Mouse (Mus musculus) limb, embryonic 12.5 days (tissue): Measurements from ENCODE around the gene Tmod4. TPM values are rescaled to one million over a fixed set of nuclear protein-coding genes. Genes with fewer than 3 reads are reported as not detected.
"Not testable (repeated sequence)": the region's sequence is repeated elsewhere in the genome, so short reads cannot be mapped to it uniquely, and the experiment has no call there.

ENCODE experiments used
- ATAC-seq: fragments of 200-750 bp; cut with Nextera tagmentation; 2 replicates; pipeline ENCODE4 v1.8.0; 2017; ENCODE audit warnings: low read depth, moderate TSS enrichment; ENCODE audit not compliant: insufficient number of reproducible peaks, insufficient read depth, low FRiP score, low TSS enrichment
- H3K27ac ChIP-seq: fragments of 300-500 bp; sonication (generic); 2 replicates; pipeline ENCODE4 v1.5.1; 2016; ENCODE audit warnings: mild to moderate bottlenecking, moderate library complexity
- H3K27me3 ChIP-seq: fragments of 300-500 bp; sonication (generic); 2 replicates; pipeline ENCODE4 v1.6.1; 2016; ENCODE audit warnings: mild to moderate bottlenecking, moderate library complexity
- H3K36me3 ChIP-seq: fragments of 300-500 bp; sonication (generic); 2 replicates; pipeline ENCODE4 v1.6.1; 2016; ENCODE audit warnings: mild to moderate bottlenecking, moderate library complexity
- H3K4me1 ChIP-seq: fragments of 300-500 bp; sonication (generic); replicated peaks from 2 replicates; pipeline ENCODE4 v1.6.1; 2016
- H3K4me2 ChIP-seq: fragments of 300-500 bp; sonication (generic); 2 replicates; pipeline ENCODE4 v1.6.1; 2016; ENCODE audit warnings: mild to moderate bottlenecking, moderate library complexity
- H3K4me3 ChIP-seq: fragments of 300-500 bp; sonication (generic); replicated peaks from 2 replicates; pipeline ENCODE4 v1.5.1; 2016; ENCODE audit warnings: mild to moderate bottlenecking
- H3K9ac ChIP-seq: fragments of 300-500 bp; sonication (generic); replicated peaks from 2 replicates; pipeline ENCODE4 v1.6.1; 2016; ENCODE audit warnings: mild to moderate bottlenecking, moderate library complexity
- H3K9me3 ChIP-seq: fragments of 300-500 bp; sonication (generic); 2 replicates; pipeline ENCODE4 v1.6.1; 2016; ENCODE audit warnings: mild to moderate bottlenecking, moderate library complexity
- WGBS: fragments of 180-500 bp; shearing (Covaris S2); methylation state at CpG from one replicate; pipeline ENCODE4 v1.1.7; 2016; 5-methylcytosine and 5-hydroxymethylcytosine counted together
- polyA plus RNA-seq: library from polyadenylated mRNA; unstranded; fragments of >200 nt; fragmentation: Nextera tagmentation; extraction: Ambion mirVana; gene quantifications from 2 replicates; pipeline ENCODE4 v1.2.1, GENCODE M21; 2016

Gene Tmod4
- polyA plus RNA-seq, result 1.0 and 1.4 TPM in 2 replicates

GRCm38 (mm10) chr3:95124246-95124645 is at the start of gene Tmod4:
Tmod4 (plus strand) TSS chr3:95124476.
- ATAC-seq, result 0 out of 2 replicates have a peak, but pooled peaks have one; percentile 16
- no peak within 1 kb of the TSS for H3K4me3 ChIP-seq
- H3K9me3 ChIP-seq, result no peaks in the 10 kb centered on the region
- no peak within 1 kb of the TSS for H3K4me2 ChIP-seq
- peak within 1 kb of the TSS; percentile 8; the same call in 1 of the 2 replicates for H3K27ac ChIP-seq
- 0 out of 2 replicates have a peak within 1 kb of the TSS, but pooled peaks have one; percentile 13 for H3K9ac ChIP-seq
- H3K4me1 ChIP-seq, result peaks cover 18% of the 10 kb centered on the region
- H3K27me3 ChIP-seq, result no peaks in the 10 kb centered on the region
- H3K36me3 ChIP-seq, result peaks cover 59% of the 10 kb centered on the region
- WGBS, result 52% methylated on average over 6 of the region's 6 CpGs

- no peak for ATAC-seq
- H3K27ac ChIP-seq, result no peak overlapping the region
- H3K9ac ChIP-seq, result no peak overlapping the region
- no peak overlapping the region for H3K4me2 ChIP-seq
- no peak overlapping the region for H3K4me3 ChIP-seq
- 97% methylated on average over 1 of the region's 1 CpGs for WGBS
- no peaks in the 10 kb centered on the region for H3K27me3 ChIP-seq
- peaks cover 15% of the 10 kb centered on the region; the same call in 1 of the 2 replicates for H3K36me3 ChIP-seq
- no peaks in the 10 kb centered on the region for H3K9me3 ChIP-seq
- H3K4me1 ChIP-seq, result no peaks in the 10 kb centered on the region; the same call in 1 of the 2 replicates
Observed at GRCm38 (mm10) chr3:95088071-95088470, 36.2 kb upstream of the Tmod4 start.

- no peak overlapping the region for H3K27ac ChIP-seq
- H3K9me3 ChIP-seq, result no peaks in the 10 kb centered on the region
- H3K27me3 ChIP-seq, result no peaks in the 10 kb centered on the region
- H3K4me3 ChIP-seq, result no peak overlapping the region
- WGBS, result 17% methylated on average over 2 of the region's 2 CpGs
- H3K36me3 ChIP-seq, result peaks cover 32% of the 10 kb centered on the region
- H3K9ac ChIP-seq, result no peak overlapping the region
- peaks cover 11% of the 10 kb centered on the region for H3K4me1 ChIP-seq
- no peak for ATAC-seq
- H3K4me2 ChIP-seq, result no peak overlapping the region
Observed at GRCm38 (mm10) chr3:95100854-95101253, 23.4 kb upstream of the Tmod4 start.

GRCm38 (mm10) chr3:95105121-95105520 is 19.2 kb upstream of the Tmod4 start:
- Histone ChIP-seq H3K4me3 (peak overlapping the region; percentile 98), H3K9ac (peak overlapping the region; percentile 95), H3K36me3 (peaks cover 9% of the 10 kb centered on the region; the same call in 1 of the 2 replicates), H3K4me2 (peak overlapping the region; percentile 80), H3K4me1 (peaks cover 11% of the 10 kb centered on the region), H3K9me3 (no peaks in the 10 kb centered on the region), H3K27ac (no peak overlapping the region), H3K27me3 (no peaks in the 10 kb centered on the region)
- ATAC-seq, result no peak
- 66% methylated on average over 4 of the region's 4 CpGs for WGBS

GRCm38 (mm10) chr3:95105586-95106337 is 18.5 kb upstream of the Tmod4 start:
- H3K4me2 ChIP-seq, result peak overlapping the region; percentile 80
- H3K4me1 ChIP-seq, result peaks cover 11% of the 10 kb centered on the region
- no peak for ATAC-seq
- peak overlapping the region; percentile 98 for H3K4me3 ChIP-seq
- H3K9ac ChIP-seq, result peak overlapping the region; percentile 95
- no peaks in the 10 kb centered on the region for H3K27me3 ChIP-seq
- no peaks in the 10 kb centered on the region for H3K9me3 ChIP-seq
- H3K36me3 ChIP-seq, result peaks cover 9% of the 10 kb centered on the region; the same call in 1 of the 2 replicates
- H3K27ac ChIP-seq, result peak overlapping the region; percentile 90
- WGBS, result 3% methylated on average over 16 of the region's 16 CpGs

GRCm38 (mm10) chr3:95106338-95107117 is 17.7 kb upstream of the Tmod4 start, which contains the start of gene Pip5k1a:
Pip5k1a (minus strand) TSS chr3:95106930.
- Histone ChIP-seq H3K36me3 (peaks cover 9% of the 10 kb centered on the region; the same call in 1 of the 2 replicates), H3K4me3 (peak within 1 kb of the TSS; percentile 98), H3K9ac (peak within 1 kb of the TSS; percentile 95), H3K4me1 (peaks cover 11% of the 10 kb centered on the region), H3K9me3 (no peaks in the 10 kb centered on the region), H3K27ac (peak within 1 kb of the TSS; percentile 90), H3K4me2 (peak within 1 kb of the TSS; percentile 80), H3K27me3 (no peaks in the 10 kb centered on the region)
- WGBS, result under 1% methylated on average over 51 of the region's 51 CpGs
- ATAC-seq, result peak; percentile 85

- H3K27ac ChIP-seq, H3K9me3 ChIP-seq, ATAC-seq, H3K9ac ChIP-seq, H3K36me3 ChIP-seq, H3K27me3 ChIP-seq: not testable (repeated sequence)
- Histone ChIP-seq H3K4me1 (peaks cover 16% of the 10 kb centered on the region), H3K4me2 (peak overlapping the region; percentile 80), H3K4me3 (peak overlapping the region; percentile 98)
Observed at GRCm38 (mm10) chr3:95107308-95107707, 17.0 kb upstream of the Tmod4 start.

GRCm38 (mm10) chr3:95107898-95108297 is 16.4 kb upstream of the Tmod4 start:
- Histone ChIP-seq H3K27ac (no peak overlapping the region), H3K9ac (no peak overlapping the region), H3K4me2 (no peak overlapping the region), H3K4me1 (peaks cover 20% of the 10 kb centered on the region), H3K4me3 (no peak overlapping the region), H3K27me3 (no peaks in the 10 kb centered on the region), H3K36me3 (peaks cover 4% of the 10 kb centered on the region; the same call in 1 of the 2 replicates), H3K9me3 (no peaks in the 10 kb centered on the region)
- no peak for ATAC-seq
- 76% methylated on average over 2 of the region's 2 CpGs for WGBS

- H3K4me1 ChIP-seq, result peaks cover 9% of the 10 kb centered on the region
- peak within 1 kb of the TSS; percentile 76 for H3K4me3 ChIP-seq
- WGBS, result under 1% methylated on average over 54 of the region's 54 CpGs
- H3K27me3 ChIP-seq, result no peaks in the 10 kb centered on the region
- peak within 1 kb of the TSS; percentile 90 for H3K9ac ChIP-seq
- peak within 1 kb of the TSS; percentile 40 for H3K4me2 ChIP-seq
- H3K27ac ChIP-seq, result peak within 1 kb of the TSS; percentile 97
- ATAC-seq, result peak; percentile 64
- peaks cover 17% of the 10 kb centered on the region for H3K36me3 ChIP-seq
- no peaks in the 10 kb centered on the region for H3K9me3 ChIP-seq
Observed at GRCm38 (mm10) chr3:95110911-95111726, 13.2 kb upstream of the Tmod4 start, which contains the start of gene Vps72. Vps72 (plus strand) TSS chr3:95111022.

- no peak for ATAC-seq
- Histone ChIP-seq H3K27me3 (no peaks in the 10 kb centered on the region), H3K4me3 (no peak overlapping the region), H3K36me3 (peaks cover 30% of the 10 kb centered on the region), H3K4me2 (no peak overlapping the region), H3K27ac (no peak overlapping the region), H3K9me3 (no peaks in the 10 kb centered on the region), H3K9ac (no peak overlapping the region), H3K4me1 (peaks cover 9% of the 10 kb centered on the region)
- 89% methylated on average over 1 of the region's 1 CpGs for WGBS
Observed at GRCm38 (mm10) chr3:95112760-95113159, 11.5 kb upstream of the Tmod4 start.
